Mouse (Mus musculus): ENCODE measurements around the gene Ntng2. TPM values are rescaled to one million over a fixed set of nuclear protein-coding genes. Genes with fewer than 3 reads are reported as not detected.

The Ntng2 gene
- polyA plus RNA-seq, 1 experiment from 2014 or later: not detected

DNA sequence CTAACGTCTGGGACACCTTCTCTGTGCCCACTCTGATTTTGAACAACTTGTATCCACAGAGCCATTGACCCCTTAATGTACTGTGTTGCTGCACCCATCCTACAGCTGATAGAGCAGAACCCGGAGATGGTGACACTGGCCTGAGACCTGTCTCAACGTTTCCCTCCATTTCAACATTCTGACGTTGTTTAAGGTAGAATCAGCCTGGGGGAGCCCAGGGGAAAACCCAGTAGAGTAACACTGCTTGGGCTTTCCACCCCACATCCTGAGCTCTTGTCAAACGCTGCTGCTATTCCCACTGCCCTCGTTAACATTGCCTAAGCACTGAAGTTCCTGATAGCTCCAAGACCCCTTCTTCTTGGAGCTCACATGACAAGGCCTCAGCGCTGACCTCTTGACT lies 5.9 kb downstream of the Ntng2 start:
- WGBS (ENCODE audit: insufficient replicate concordance): 63% methylated on average over 7 of the region's 7 CpGs
- no peak overlapping the region for H3K9ac ChIP-seq (ENCODE audit: low read depth, low read length)
- peaks cover 53% of the 10 kb centered on the region for H3K27me3 ChIP-seq (ENCODE audit: control insufficient read depth, insufficient read depth, low read length)
- no peak overlapping the region for H3K27ac ChIP-seq (ENCODE audit: low read depth, low read length)
- H3K36me3 ChIP-seq (ENCODE audit: control insufficient read depth, insufficient read depth, low read length): no peaks in the 10 kb centered on the region
- no peak overlapping the region for H3K4me2 ChIP-seq
- H3K9me3 ChIP-seq (replicated peaks; ENCODE audit: control insufficient read depth, low read length): no peaks in the 10 kb centered on the region; the same call in 1 of the 2 replicates
- no peak for ATAC-seq (replicated peaks; ENCODE audit: insufficient number of reproducible peaks, low FRiP score, low TSS enrichment)
- H3K4me1 ChIP-seq (ENCODE audit: control insufficient read depth, insufficient read depth, low read length): peaks cover 10% of the 10 kb centered on the region
- H3K4me3 ChIP-seq (ENCODE audit: low read depth, low read length): no peak overlapping the region

DNA sequence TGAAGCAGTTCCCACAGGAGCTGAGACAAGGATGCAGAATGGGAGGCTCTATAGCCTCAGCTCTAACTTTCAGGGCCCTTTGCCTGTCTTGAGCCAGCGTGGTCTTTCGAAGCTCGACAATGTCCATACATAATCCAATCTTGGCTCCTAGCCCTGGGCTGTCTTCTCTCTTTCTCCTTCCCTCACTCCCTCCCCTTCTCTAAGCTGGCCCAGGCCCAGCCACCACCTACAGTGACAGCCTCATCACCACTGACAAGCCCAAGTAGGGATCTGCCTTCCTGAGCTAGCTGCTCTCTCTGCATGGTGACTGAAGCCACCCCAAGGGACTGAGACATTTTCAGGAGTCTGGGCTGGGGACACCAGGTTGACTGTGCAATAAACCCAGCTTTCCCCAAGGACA lies 6.5 kb downstream of the Ntng2 start:
- peaks cover 48% of the 10 kb centered on the region for H3K27me3 ChIP-seq (ENCODE audit: control insufficient read depth, insufficient read depth, low read length)
- 69% methylated on average over 3 of the region's 3 CpGs for WGBS (ENCODE audit: insufficient replicate concordance)

DNA sequence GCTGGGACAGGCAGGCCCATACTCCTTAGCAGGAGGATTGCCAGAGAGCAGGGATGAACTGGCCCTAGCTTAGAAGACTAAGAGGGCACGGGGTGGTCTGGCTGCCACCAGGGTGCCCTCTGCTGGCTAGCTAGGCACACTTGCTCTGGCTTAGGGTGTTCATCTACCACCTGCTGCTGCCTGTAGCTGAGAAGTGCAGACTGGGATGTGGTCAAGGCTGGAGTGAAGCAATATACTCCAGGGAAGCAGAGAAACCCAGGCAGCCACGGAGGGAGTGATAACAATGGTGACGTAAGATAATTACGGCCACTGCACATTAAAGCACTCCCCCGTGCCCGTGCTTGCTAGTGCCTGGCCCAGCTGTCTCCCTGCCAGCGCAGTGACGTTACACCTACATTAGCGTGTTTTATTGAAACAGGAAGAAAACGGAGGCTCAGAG lies 7.4 kb downstream of the Ntng2 start:
- Histone ChIP-seq H3K27ac (ENCODE audit: low read depth, low read length) (no peak overlapping the region), H3K9ac (ENCODE audit: low read depth, low read length) (no peak overlapping the region), H3K4me2 (no peak overlapping the region), H3K9me3 (replicated peaks; ENCODE audit: control insufficient read depth, low read length) (no peaks in the 10 kb centered on the region; the same call in 1 of the 2 replicates), H3K4me3 (ENCODE audit: low read depth, low read length) (no peak overlapping the region), H3K27me3 (ENCODE audit: control insufficient read depth, insufficient read depth, low read length) (peaks cover 45% of the 10 kb centered on the region), H3K36me3 (ENCODE audit: control insufficient read depth, insufficient read depth, low read length) (no peaks in the 10 kb centered on the region), H3K4me1 (ENCODE audit: control insufficient read depth, insufficient read depth, low read length) (0 out of 2 replicates have a peak, but pooled peaks cover 3% of the 10 kb centered on the region)
- 42% methylated on average over 10 of the region's 10 CpGs for WGBS (ENCODE audit: insufficient replicate concordance)
- 0 out of 2 replicates have a peak, but pooled peaks have one; percentile 9 for ATAC-seq (replicated peaks; ENCODE audit: insufficient number of reproducible peaks, low FRiP score, low TSS enrichment)

More for the DNA sequence above, 6.5 kb downstream of the Ntng2 start:
- Histone ChIP-seq H3K4me2 (no peak overlapping the region), H3K4me3 (ENCODE audit: low read depth, low read length) (no peak overlapping the region), H3K9me3 (replicated peaks; ENCODE audit: control insufficient read depth, low read length) (no peaks in the 10 kb centered on the region; the same call in 1 of the 2 replicates), H3K27ac (ENCODE audit: low read depth, low read length) (no peak overlapping the region), H3K4me1 (ENCODE audit: control insufficient read depth, insufficient read depth, low read length) (peaks cover 7% of the 10 kb centered on the region), H3K9ac (ENCODE audit: low read depth, low read length) (no peak overlapping the region), H3K36me3 (ENCODE audit: control insufficient read depth, insufficient read depth, low read length) (no peaks in the 10 kb centered on the region)
- no peak for ATAC-seq (replicated peaks; ENCODE audit: insufficient number of reproducible peaks, low FRiP score, low TSS enrichment)

DNA sequence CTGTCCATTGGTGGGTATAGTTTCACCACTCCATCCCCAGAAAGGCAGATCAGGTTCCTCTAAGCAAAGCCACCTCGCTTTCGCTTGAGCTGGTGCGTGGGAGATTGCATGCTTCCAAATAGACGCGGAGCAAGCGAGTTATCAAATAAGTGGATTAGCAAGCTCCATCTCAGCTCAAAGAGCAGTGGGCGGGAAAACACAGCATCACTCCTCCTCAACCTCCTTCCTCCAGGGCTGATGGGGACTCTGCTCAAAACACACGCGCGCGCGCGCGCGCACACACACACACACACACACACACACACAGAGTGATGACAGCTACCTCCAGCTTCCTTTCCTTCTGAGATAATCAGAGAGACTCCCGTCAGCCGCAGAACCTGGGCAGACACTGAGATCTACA lies 13.5 kb downstream of the Ntng2 start:
- no peak for ATAC-seq (replicated peaks; ENCODE audit: insufficient number of reproducible peaks, low FRiP score, low TSS enrichment)
- WGBS (ENCODE audit: insufficient replicate concordance): 60% methylated on average over 17 of the region's 17 CpGs

DNA sequence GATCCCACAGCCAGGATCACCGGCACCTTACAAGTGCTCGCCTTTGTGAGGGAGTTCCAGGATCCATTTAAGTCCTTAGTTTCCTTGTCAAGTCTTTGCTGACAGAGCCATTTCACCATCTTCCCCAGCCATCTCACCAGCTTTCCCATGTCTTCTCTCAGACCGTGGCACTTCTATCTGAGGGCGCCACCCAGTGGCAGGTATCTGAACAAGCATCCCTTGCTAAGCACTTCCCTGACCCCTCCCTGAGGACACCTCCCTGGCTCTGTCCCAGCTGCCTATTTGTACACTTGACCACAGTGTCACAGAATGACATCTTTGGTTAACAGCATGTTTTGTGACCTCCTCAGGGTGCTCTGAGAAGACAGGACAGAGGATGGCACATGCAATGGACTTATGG lies 15.2 kb downstream of the Ntng2 start:
- Histone ChIP-seq H3K27me3 (ENCODE audit: control insufficient read depth, insufficient read depth, low read length) (peaks cover 25% of the 10 kb centered on the region), H3K36me3 (ENCODE audit: control insufficient read depth, insufficient read depth, low read length) (no peaks in the 10 kb centered on the region), H3K27ac (ENCODE audit: low read depth, low read length) (no peak overlapping the region), H3K4me3 (ENCODE audit: low read depth, low read length) (no peak overlapping the region), H3K9ac (ENCODE audit: low read depth, low read length) (no peak overlapping the region), H3K4me1 (ENCODE audit: control insufficient read depth, insufficient read depth, low read length) (no peaks in the 10 kb centered on the region), H3K4me2 (no peak overlapping the region), H3K9me3 (replicated peaks; ENCODE audit: control insufficient read depth, low read length) (no peaks in the 10 kb centered on the region)
- no peak for ATAC-seq (replicated peaks; ENCODE audit: insufficient number of reproducible peaks, low FRiP score, low TSS enrichment)
- 10% methylated on average over 4 of the region's 4 CpGs for WGBS (ENCODE audit: insufficient replicate concordance)

More for the DNA sequence above, 13.5 kb downstream of the Ntng2 start:
- Histone ChIP-seq H3K9ac (ENCODE audit: low read depth, low read length) (no peak overlapping the region), H3K4me2 (no peak overlapping the region), H3K9me3 (replicated peaks; ENCODE audit: control insufficient read depth, low read length) (no peaks in the 10 kb centered on the region; the same call in 1 of the 2 replicates), H3K4me3 (ENCODE audit: low read depth, low read length) (no peak overlapping the region), H3K4me1 (ENCODE audit: control insufficient read depth, insufficient read depth, low read length) (no peaks in the 10 kb centered on the region), H3K27ac (ENCODE audit: low read depth, low read length) (no peak overlapping the region), H3K27me3 (ENCODE audit: control insufficient read depth, insufficient read depth, low read length) (peaks cover 25% of the 10 kb centered on the region), H3K36me3 (ENCODE audit: control insufficient read depth, insufficient read depth, low read length) (no peaks in the 10 kb centered on the region)

DNA sequence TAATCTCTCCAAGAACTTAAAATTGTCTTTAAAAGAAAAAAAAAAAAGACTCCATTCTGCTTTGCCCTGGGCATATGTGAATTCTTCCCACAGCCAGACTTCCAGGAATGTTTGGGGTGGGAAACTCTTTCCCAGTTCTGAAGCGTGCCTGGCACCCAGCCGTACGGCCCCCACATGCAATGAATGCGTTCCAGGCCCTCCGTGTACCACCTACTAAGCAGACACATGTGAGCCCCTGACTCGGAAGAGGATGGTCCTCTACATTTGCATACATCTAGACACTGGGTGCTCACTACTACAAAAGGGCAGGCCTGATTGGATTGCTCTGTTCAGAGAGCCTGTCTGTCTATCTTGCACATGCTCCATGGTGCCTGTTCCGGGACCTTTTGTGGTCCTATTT lies 17.0 kb downstream of the Ntng2 start:
- 65% methylated on average over 7 of the region's 7 CpGs for whole genome bisulfite sequencing (ENCODE audit: insufficient replicate concordance)
- no peak for ATAC-seq (replicated peaks; ENCODE audit: insufficient number of reproducible peaks, low FRiP score, low TSS enrichment)
- no peak overlapping the region for H3K4me3 ChIP-seq (ENCODE audit: low read depth, low read length)

DNA sequence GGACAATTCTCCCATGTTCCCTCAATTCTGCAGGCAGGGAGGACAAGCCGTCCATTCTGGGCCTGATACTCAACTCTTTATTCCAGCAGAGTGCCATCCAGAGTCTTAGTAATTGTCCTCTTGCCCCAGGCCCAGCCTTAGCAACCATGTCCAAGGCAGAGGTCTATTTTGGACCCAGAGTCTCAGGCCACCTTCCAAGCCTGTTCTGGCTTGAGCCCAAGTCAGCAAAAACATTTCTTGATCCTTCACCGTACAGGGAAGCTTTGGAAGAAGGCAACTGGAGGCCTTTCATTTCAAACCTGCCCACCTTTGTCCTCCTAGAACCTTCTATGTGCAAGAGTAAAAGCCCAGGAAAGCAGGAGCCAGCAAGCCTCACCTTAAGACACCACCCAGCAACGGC lies 17.8 kb downstream of the Ntng2 start:
- no peaks in the 10 kb centered on the region for H3K36me3 ChIP-seq (ENCODE audit: control insufficient read depth, insufficient read depth, low read length)
- no peak overlapping the region for H3K9ac ChIP-seq (ENCODE audit: low read depth, low read length)
- peaks cover 17% of the 10 kb centered on the region for H3K27me3 ChIP-seq (ENCODE audit: control insufficient read depth, insufficient read depth, low read length)
- no peak overlapping the region for H3K4me3 ChIP-seq (ENCODE audit: low read depth, low read length)
- H3K4me1 ChIP-seq (ENCODE audit: control insufficient read depth, insufficient read depth, low read length): no peaks in the 10 kb centered on the region
- no peak for ATAC-seq (replicated peaks; ENCODE audit: insufficient number of reproducible peaks, low FRiP score, low TSS enrichment)
- H3K9me3 ChIP-seq (replicated peaks; ENCODE audit: control insufficient read depth, low read length): no peaks in the 10 kb centered on the region
- H3K27ac ChIP-seq (ENCODE audit: low read depth, low read length): peak overlapping the region; percentile 69
- no peak overlapping the region for H3K4me2 ChIP-seq
- WGBS (ENCODE audit: insufficient replicate concordance): 66% methylated on average over 3 of the region's 3 CpGs

More for the DNA sequence above, 17.0 kb downstream of the Ntng2 start:
- Histone ChIP-seq H3K4me2 (no peak overlapping the region), H3K27me3 (ENCODE audit: control insufficient read depth, insufficient read depth, low read length) (peaks cover 23% of the 10 kb centered on the region), H3K9me3 (replicated peaks; ENCODE audit: control insufficient read depth, low read length) (no peaks in the 10 kb centered on the region), H3K36me3 (ENCODE audit: control insufficient read depth, insufficient read depth, low read length) (no peaks in the 10 kb centered on the region), H3K27ac (ENCODE audit: low read depth, low read length) (no peak overlapping the region), H3K4me1 (ENCODE audit: control insufficient read depth, insufficient read depth, low read length) (no peaks in the 10 kb centered on the region), H3K9ac (ENCODE audit: low read depth, low read length) (no peak overlapping the region)

DNA sequence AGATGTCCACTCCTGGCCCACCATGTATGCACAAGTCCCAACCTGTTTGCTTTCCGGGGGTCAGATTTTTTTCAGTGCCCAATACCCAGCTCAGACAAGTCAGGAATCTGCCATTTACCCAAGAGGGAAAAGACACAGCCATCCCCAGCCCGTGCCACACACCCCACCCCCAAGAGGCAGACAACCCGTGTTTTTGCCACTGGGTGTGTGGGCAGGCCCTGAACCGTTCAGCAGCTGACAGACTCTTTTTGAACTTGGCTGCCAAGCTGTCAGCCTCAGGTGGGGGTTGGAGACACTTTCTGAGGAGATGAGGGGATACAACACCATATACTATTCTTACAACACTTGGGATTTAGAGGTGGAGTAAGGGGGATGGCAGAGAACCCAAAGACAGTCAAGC lies 18.8 kb downstream of the Ntng2 start:
- Histone ChIP-seq H3K36me3 (ENCODE audit: control insufficient read depth, insufficient read depth, low read length) (no peaks in the 10 kb centered on the region), H3K4me3 (ENCODE audit: low read depth, low read length) (no peak overlapping the region), H3K9me3 (replicated peaks; ENCODE audit: control insufficient read depth, low read length) (no peaks in the 10 kb centered on the region), H3K4me1 (ENCODE audit: control insufficient read depth, insufficient read depth, low read length) (no peaks in the 10 kb centered on the region), H3K27ac (ENCODE audit: low read depth, low read length) (no peak overlapping the region), H3K4me2 (no peak overlapping the region), H3K9ac (ENCODE audit: low read depth, low read length) (no peak overlapping the region), H3K27me3 (ENCODE audit: control insufficient read depth, insufficient read depth, low read length) (peaks cover 15% of the 10 kb centered on the region)
- no peak for ATAC-seq (replicated peaks; ENCODE audit: insufficient number of reproducible peaks, low FRiP score, low TSS enrichment)
- WGBS (ENCODE audit: insufficient replicate concordance): 66% methylated on average over 4 of the region's 4 CpGs

DNA sequence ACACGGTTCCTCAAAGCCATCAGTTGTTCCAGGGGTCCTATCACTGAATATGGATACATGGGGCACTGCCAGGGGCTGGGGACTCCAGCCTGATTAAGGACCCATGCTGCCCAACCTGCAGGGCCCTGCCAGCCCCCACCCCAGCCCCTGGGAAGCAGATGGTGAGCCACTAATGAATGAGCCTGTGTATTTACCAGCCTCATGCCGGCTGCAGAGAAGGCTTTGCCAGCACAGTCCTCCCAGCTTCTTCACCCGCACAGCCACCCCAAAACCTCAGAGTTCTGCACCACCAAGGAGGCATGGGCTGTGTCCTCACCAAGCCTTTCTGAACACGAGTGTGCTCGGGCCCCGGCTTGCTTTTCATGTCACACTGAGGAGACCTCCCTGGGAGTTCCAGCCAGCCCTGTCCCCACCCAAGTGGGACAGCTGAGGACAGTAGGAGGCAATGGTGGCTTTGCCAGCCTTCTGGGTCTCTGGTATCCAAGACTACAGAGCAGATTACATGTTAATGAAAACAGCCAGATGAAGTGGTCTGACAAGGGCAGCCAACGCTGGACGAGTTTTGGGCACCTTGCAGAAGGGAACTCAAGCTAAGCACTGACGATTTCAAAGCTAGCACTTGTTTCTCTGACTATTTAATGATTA lies 22.5 kb downstream of the Ntng2 start:
- no peak for ATAC-seq (replicated peaks; ENCODE audit: insufficient number of reproducible peaks, low FRiP score, low TSS enrichment)
- H3K36me3 ChIP-seq (ENCODE audit: control insufficient read depth, insufficient read depth, low read length): no peaks in the 10 kb centered on the region
- H3K4me3 ChIP-seq (ENCODE audit: low read depth, low read length): no peak overlapping the region
- H3K9ac ChIP-seq (ENCODE audit: low read depth, low read length): no peak overlapping the region
- 64% methylated on average over 9 of the region's 9 CpGs for WGBS (ENCODE audit: insufficient replicate concordance)
- no peak overlapping the region for H3K4me2 ChIP-seq
- no peaks in the 10 kb centered on the region for H3K4me1 ChIP-seq (ENCODE audit: control insufficient read depth, insufficient read depth, low read length)
- no peak overlapping the region for H3K27ac ChIP-seq (ENCODE audit: low read depth, low read length)
- H3K9me3 ChIP-seq (replicated peaks; ENCODE audit: control insufficient read depth, low read length): no peaks in the 10 kb centered on the region
- H3K27me3 ChIP-seq (ENCODE audit: control insufficient read depth, insufficient read depth, low read length): peaks cover 8% of the 10 kb centered on the region

All from heart, embryonic 11.5 days (tissue).